Mouse (Mus musculus) embryonic fibroblast, embryonic 13.5 days (primary cell): ENCODE results near the gene Ppp2r5e.

Experiments
- CTCF ChIP-seq: IDR thresholded peaks from 2 replicates; pipeline ENCODE4 v1.5.1; 2011; ENCODE audit warnings: mild to moderate bottlenecking, control low read depth, low read length, moderate library complexity, borderline replicate concordance; ENCODE audit not compliant: insufficient read depth
- POLR2A ChIP-seq: IDR thresholded peaks from 2 replicates; pipeline ENCODE4 v1.6.1; 2011; ENCODE audit warnings: low read depth, mild to moderate bottlenecking, control low read depth, low read length, moderate library complexity

DNA sequence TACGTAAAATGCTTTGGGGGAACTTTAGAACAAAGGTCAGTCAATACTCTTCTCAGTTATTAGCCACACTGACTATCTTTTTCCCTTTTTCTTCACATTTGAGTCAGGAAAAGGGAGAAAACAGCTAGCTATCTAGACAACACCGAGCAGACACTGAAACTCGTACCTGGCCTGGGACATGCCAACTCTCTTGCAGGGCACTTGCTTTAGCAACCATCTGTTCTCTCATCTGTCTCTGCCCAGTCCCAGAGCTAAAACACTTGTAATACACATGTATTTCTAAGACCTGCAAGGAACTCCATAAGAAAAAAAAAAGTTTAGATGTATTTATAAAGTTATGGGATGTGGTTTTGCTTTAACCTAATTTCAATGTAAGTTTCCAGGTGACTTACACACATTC, 100.4 kb downstream of the Ppp2r5e start:
- TF ChIP-seq POLR2A: no peak
- TF ChIP-seq CTCF: no peak
